Mouse (Mus musculus) adrenal gland, adult 18-20 months (tissue): Measurements from ENCODE around the gene Sigirr. TPM values are rescaled to one million over a fixed set of nuclear protein-coding genes. Genes with fewer than 3 reads are reported as not detected.
A peak's percentile ranks its signal among the peaks of the same experiment; 100 is the strongest.

ENCODE experiments used
- DNase-seq, 2 experiments: peaks; one replicate each; pipeline ENCODE4 v3.0.0; 2021 to 2022; ENCODE audit warnings: low spot score in 2 of 2
- total RNA-seq, 2 experiments: library from RNA; stranded (reverse); gene quantifications; 1 replicate in 1 of 2; 2 replicates in 1 of 2; pipeline ENCODE4 v1.2.3; 2021

Gene Sigirr
- total RNA-seq, 2 experiments from 2014 or later = 2.0 to 2.7 TPM

DNA sequence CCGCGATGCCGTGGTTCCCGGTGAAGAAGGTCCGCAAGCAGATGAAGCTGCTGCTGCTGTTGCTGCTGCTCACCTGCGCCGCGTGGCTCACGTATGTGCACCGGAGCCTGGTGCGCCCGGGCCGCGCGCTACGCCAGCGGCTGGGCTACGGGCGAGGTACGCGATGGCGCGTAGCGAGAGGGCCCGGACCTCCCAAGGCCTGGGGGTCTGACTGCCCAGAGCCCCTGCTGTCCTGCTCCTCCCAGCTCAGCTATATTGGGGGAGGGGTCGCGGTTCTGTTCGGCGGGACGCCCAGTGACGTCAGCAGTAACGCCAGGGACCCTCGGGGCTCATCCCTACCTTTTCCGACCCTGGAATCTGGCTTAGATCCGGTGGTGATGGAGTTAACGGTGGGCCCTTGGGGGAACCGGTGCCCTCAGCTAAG is 39.1 kb downstream of the Sigirr start:
- DNase-seq = no peak

DNA sequence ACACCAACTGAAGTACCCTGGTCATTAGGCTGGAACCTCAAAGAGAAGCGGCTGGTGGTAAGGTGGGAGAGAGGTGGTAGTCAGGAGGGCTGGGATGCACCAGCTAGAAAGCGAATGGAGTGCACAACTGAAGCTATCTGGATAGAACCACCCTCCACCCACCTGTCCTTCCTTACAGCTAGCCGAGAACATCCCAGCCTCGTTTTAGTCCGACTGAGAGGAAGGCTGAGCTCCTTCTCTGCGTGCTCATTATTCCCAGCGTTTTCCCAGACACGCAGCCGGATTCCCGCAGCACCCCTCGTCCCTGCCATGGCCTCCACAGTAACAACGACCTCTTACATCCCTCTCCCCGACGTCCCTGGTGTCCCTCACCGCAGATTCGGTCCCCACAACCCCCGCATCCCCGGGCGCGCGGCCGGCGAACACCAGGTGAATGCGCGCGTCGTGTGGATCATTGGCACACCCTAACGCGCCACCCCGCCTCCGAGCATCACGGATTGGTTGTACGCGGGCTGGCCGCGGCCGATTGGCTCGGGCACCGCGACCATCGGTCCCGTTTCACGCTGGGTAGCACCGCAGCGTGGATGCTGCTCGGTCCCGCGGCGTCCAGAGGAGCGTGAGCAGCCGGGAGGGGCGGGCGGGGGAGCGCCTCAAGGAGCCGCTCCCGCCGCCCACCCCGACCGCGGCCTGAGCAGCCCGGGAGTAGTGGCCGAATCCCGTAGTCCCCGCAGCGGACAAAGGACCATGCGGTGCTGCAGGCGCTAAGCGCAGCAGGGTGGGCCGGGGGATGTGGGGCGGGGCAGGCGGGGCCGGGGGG is 39.7 kb downstream of the Sigirr start, which contains the start of gene B4galnt4:
Gene B4galnt4 (plus strand): TSS at position 679 of the 817 bp plus-strand sequence.
- peak; percentile 58 to 66 for DNase-seq

DNA sequence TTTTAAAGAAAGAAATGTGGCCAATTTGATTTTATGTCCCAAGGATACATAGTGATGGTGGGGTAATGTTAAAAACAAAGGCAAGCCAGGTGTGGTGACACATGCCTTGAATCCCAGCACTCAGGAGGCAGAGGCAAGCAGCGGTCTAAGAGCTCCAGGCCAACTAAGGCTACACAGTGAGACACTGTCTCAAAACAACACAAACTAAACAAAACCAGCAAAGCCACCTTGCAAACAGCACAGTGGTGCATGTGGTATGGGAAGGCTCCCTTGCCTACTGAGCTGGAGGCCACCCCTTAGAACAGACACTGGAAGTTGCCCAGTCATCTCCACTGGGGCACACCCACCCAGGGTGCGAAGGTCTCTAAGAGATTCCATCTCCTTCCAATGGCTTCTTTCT is 40.4 kb downstream of the Sigirr start:
- no peak for DNase-seq

DNA sequence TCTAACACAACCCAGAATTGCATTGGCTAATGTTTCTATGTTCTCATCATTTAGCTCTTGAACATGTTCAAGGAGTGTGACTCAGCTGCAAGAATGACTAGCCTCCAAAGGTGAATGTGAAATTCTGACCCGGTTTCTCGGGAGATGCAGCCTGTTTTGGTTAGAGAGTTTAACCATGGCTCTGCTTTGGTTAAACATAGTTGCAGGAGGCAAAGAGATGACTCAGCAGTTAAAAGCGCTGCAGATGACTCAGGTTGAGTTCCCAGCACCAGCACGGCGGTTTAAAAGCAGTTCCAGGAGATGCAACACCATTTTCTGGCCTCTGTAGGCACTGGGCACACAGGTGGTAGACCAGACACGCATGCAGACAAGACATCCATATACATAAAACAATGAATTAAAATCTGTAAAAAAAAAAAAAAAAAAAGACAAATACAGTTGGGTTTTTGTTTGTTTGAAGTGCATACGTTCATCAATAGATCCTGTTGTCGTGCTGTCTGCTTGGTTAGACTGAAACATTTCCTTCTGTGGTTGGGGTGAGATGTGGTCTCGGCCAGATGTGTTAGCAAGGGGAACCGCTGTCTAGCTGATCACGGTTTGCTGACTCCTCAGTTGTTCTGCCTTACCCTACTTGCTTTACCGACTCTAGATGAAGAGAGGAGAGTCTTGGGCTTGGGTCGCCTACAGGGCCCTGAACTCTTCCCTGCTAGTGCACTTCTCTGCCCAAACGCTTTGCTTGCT is 41.6 kb downstream of the Sigirr start:
- no peak for DNase-seq

DNA sequence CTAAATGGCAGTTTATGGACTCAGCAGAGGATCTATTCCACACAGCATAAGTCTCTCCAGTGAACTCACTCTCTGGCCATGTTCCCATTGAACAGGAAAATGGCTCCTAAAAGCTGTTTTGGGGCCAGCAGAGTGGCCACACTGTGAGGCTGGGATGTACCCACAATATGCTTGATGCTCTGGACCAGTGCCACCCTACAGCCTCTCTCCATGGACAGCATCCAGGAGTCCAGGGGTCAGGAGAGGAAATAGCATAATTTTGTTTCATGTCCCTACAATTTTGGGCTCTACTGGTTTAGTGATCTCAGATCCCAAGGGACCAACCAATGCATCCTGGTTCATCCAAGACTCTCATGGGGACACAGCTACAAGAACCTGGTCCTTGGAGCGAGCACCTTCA is 42.8 kb downstream of the Sigirr start:
- DNase-seq = no peak

DNA sequence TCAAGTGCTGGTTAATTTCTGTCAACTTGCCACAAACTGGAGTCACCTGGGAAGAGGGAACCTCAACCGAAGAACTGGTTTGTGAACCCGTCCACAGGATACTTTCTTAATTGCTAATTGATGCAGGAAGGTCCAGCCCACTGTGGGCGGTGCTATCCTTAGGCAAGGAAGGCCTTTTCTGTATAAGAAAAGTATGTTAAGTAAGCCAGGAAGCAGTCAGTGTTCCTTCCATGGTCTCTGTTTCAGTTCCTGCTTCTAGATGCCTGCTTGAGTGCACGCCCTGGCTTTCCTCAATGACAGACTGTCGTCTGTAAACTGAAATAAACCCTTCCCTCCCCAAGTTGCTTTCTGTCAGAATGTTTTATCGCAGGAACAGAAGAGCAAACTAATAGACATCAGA is 43.4 kb downstream of the Sigirr start:
- no peak for DNase-seq

DNA sequence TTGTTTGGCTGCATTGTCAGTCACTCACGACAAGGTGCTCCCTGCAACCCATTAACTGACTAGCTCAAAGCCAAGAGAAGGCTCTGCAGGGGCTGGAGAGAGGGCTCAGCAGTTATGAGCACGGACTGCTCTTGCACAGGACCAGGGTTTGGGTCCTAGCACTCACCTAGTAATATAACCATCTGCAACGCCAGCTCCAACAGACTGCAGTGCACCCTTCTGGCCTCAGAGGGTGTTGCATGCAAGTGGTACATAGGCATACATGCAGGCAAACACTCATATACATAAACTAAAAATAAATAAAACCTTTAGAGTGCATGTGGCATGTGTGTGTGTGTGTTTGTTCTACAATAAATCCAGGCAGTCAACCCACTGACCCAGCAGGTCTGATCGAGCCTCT is 44.6 kb downstream of the Sigirr start:
- no peak for DNase-seq

DNA sequence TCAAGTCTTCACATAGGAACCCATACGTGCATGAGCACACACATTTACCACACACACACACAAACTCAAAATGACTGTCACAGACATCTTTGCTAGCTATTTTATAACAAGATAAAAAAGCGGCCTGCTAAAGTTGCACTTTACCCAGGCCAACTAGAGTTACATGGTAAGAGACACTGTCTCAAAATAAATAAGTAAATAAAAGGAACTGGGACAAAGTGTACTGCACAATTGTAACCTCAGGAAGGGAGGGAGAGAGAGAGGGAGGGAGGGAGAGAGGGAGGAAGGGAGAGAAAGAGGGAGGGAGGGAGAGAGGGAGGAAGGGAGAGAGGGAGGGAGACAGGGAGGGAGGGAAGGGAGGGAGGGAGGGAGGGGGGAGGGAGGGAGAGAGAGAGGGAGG is 48.0 kb downstream of the Sigirr start:
- DNase-seq = no peak

DNA sequence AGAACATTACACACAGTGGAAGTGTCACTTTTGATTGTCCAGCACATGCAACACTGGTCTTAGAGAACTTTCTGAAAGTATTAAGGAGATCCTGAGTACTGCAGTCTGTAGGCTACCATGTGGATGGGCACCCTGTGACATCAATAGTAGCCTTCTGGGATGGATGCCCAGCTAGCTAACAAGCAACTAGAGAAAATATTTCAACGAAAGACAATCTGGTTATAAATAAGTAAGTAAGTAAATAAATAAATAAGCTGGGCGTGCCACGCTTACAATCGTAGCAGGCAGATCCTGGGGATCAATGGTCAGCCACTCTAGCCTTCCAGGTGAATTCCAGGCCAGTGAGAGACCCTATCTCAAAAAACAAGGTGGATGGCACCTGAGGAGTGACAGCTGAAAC is 48.4 kb downstream of the Sigirr start:
- DNase-seq = no peak

DNA sequence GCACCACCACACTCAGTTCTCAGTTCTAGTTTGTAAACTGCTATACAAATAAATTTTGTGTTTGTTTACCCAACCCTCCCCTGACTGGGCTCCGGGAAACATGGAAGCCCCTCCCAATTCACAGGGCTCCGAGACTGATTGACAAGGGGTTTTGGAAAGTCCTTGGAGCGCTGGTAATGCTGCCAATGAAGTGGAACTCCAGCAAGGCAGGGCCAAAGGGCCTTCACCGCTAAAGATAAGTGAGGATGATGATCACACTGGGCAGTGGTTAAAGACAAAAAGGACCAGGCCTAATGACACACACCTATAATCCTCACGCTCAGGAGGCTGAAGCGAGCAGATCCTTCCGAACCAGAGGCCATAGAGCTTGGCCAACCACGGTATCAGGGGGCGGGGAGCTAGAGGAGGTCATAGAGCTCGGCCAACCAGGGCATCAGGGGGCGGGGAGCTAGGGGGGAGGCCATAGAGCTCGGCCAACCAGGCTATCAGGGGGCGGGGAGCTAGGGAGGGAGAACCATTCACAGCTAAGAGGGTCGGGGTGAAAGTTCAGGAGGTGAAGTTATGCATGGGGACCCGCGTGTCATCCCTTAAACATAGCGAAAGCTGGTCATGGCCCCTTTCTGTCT is 49.2 kb downstream of the Sigirr start:
- DNase-seq = no peak

DNA sequence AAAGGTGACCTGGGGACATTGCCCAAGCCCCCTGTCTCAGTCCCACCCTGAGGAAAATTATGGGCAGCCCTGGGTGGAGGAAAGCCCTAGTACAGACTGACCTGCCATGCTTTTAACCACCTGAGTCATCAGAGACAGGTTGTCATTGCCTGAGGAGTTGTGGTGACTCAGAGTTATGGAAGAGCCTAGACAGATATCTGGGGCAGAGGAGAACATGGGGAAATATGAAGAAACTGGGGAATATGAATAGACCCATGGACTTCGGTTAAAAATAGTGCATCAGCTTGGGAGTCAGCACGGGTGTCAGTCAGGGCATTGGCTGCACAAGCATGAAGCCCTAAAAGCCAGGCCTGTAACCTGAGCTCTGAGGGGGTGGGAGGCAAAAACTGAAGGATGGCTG is 51.0 kb downstream of the Sigirr start:
- DNase-seq = no peak

DNA sequence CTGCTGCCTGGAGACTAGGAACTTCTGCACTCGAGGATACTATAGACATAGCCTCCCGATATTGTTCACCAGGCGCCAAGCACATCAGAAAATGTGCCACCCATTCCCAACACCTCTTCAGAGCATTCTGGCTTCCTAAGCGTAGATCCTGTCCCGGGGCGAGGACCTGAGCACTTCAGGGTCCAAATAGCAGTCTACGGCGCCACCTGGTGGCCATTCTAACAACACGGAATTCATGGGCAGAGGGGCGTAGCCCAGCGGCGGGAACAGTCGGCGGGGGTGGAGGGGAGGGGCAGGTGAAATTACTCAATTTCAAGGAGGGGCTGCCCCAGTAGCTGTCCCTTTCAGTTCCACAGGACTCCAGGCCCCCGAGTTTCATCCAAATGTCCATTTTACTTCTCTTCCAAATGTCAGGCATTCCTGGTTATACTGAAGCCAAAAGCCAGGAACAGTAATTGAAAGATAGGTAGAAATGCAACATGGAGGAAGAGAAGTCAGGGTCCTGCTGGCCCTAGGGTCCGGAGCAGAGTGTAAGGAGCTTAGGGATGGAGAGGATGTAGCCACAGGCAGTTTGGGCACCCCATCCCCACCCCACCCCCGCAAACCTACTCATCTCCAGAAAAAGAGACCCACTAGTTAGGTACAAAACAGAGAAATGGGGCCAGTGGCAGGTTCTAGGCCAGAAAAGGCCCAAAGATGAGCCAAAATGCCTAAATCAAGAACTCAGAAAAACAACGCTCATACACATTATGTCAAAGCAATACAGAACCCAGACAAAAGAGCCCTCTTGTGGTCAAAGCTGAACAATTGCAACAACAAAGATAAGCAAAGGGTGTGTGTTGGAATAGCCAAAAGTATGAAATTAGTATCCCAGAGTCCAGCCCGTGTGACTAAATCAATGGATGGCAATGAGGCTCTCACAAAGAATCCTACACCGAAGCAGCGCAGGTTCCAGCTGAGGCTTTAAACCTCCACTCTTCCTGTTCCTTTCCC is 51.9 kb downstream of the Sigirr start:
- peak; percentile 92 to 95 for DNase-seq

DNA sequence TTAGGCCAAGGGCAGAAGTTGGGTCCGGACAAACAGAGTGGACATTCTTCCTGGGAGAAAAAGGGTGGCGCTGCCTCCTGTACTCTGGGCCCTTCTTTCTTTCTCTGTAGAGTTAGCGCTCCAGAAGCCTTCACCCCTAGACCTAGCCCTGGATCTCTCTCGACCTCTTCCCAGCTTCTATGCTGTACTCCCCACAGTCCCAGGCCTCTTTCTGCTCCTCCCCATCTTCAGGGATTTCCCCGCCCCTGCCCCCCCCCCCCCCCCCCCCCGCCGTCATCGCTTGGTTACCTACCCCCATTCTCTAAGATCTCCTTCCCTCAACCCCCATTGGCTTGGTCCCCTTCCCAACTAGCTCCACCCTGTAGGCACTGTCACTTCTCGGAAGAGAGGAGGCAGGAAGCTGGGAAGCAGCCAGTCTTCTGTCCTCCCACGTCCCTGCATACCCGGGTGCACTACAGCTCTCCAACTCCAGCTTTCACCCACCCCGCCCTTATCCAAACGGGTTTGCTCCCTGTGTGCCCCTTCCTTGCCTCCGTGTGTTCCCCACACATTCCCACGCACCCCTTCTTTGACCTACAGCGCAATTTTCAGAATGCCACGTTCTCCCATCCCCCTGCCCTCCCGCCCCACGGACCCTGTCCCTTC is 52.7 kb downstream of the Sigirr start:
- DNase-seq = peak; percentile 49 to 63

DNA sequence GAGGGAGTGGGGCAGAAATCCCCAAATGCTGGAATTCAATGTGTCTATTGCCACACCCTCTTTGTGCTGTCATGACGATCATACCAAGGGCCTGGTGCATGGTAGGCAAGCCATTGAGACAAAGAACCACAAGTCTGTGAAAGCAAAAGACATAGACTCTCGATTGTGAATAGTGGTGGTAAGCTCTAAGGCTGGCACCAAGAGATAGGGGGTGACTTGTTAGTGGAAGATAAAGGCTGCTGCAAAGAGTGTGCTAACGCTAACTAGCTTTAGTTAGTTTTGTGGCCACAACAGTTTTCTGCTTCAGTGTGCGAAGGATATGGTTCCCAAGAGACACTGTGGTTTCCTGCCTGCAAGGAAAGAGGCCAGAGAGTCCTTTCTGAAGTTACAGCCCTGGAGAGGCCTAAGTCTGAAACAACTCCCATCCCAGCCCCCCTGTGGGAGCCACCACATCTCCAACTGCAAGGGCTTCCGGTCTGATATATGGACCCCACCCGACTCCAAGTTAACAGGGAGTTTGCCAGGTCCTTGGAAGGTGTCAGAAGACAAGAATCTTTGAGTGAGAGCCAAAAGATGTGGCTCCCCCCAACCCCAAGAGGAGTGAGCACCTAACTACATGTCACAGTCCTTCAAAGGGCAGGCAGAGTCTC is 53.3 kb downstream of the Sigirr start:
- no peak for DNase-seq

DNA sequence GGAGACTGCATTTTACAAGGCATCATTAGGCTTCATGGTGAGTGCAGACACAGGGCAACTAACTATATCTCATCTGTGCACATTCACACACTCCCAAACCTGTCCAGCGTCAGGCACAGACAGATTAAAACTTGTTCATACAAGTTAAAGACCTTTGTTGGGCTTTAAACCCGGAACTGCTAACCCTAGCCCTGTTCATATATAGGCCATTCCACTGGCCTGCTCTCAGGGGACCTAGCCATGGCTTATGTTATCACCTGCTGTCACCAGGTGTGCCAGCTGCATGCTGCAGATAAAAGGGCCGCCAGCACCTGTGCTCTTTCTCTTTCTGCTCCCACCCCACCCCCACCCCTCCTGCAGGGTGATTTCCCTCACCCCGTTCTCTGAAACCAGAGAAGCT is 57.8 kb downstream of the Sigirr start:
- no peak for DNase-seq

DNA sequence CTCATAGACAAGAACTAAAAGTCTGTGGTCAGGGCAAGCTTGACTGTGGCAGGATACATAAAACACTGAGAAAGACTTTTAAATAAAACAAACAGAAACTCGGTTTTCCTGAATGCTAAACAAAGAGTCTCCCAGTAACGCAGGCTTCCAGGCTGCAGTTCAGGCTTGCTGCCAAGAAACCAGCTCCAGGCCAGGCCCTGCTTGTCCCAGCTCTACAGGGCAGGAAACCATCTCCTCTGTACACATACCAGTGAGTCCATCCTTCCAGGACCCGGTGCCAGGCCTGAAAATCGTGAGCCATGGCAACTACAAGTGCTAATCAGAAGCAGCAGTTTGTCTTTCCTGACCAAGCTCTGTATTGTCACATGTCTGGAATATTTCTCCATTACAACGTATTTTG is 58.7 kb downstream of the Sigirr start:
- DNase-seq = peak; percentile 30 to 48
